Mouse (Mus musculus): ENCODE measurements at regions not wholly inside any gene's neighbourhood (a gene's known extent, or its start where the extent isn't known, plus 50 kb on each side); places are given as distances from the start of the nearest gene placed in this dataset.

DNA sequence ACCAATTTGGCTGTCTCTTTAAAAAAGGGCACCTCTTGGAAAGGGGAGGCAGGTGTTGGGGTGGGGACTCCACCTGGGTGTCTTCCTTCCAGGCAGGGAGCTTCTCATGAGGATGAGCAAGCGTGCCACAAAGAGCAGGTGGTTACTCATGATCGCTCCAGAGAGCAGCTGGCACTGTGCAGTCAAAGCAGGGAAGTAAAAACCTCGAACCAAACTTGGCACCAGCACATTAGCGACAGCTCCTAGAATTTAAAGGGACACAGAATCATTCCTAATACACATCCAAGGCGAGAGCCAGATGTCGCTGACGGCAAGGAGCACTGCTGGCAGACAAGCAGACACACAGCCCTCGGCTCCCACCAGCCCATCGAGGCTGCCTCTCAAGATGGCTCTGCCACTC is 70.4 kb downstream of the Irx5 start:
- peak; percentile 34 to 37 for DNase-seq
- intact Hi-C loops (cut with DNase I) = no loop called here

DNA sequence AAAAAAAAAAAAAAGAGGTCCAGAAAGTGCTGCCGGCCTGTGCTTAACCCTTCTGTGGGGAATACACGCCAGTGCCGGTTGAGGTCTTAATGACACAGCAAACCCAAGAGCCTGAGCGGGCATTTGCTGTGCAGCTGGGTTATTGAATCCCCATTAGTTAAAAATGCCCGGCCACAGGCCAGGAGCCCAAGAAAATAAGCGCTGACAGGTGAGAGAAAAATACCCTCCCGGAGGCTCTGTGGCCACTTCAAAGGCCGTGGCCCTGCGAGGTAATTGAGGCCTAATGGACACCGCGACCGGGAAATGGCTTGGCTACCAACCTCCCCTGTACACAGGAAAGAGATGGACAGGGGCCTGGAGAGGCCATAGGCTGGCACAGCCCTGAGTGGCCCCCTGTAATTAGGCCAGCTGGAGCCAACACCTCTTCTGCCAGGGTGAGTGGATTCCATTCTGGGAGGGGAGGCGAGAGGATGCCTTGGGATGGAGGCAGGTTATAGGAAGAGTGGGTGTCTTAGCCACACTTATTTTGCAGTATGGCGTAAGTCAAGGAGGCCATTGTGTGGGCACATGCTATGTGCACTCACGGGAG is 79.7 kb downstream of the Irx5 start:
- no peak for DNase-seq
- intact Hi-C loops (cut with DNase I) = no loop called here

- no peak for DNase-seq
- intact Hi-C loops (cut with DNase I) = no loop called here
These were observed 80.9 kb downstream of the Irx5 start for GRCm38 (mm10) chr8:92438294-92438693.

GRCm38 (mm10) chr8:92439713-92440436 is 82.5 kb downstream of the Irx5 start:
- intact Hi-C loops (cut with DNase I) = no loop called here
- no peak for DNase-seq

GRCm38 (mm10) chr8:92442086-92442485 is 84.7 kb downstream of the Irx5 start:
- DNase-seq = no peak
- intact Hi-C loops (cut with DNase I) = no loop called here

GRCm38 (mm10) chr8:92459291-92459690 is 101.9 kb downstream of the Irx5 start:
- intact Hi-C loops (cut with DNase I) = no loop called here

DNA sequence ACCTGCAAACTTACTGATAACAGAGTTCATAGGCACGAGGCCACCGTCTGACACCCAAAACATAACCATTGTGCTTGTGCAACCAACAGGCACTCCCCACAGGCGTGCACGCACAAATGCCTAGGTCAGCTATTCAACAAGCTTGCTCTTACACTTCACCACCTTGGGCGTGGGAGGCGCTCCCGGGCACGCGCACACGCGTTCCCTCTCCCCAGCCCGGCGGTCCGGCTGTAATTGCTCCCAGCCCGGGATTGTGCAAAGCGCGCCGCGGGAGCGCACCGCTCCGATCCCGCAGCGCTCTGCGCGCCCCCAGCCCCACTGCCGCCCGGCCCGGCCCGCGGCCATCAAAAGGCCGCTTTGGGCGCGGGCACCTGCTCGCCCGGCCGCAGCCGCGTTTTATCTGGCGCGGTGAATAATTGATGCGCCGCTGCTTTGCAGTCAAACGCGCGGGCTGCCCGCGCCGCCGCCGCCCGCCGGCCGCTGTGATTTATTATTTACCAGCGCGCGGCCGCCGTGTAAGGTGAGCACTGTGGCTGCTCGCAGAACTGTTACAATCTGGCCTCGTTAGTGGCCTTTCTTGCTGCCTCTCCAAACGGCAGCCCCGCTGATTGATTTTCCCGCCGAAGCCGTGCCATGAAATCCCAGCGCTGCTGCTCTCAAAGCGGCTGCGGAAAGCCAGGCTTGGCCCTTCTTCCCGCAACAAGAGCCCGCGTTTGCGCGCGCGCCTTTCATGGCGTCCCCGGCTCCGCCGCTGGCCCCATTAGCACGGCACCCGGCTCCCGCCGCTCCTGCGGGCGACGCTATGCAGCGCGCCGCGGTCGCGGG is 102.9 kb downstream of the Irx5 start:
- intact Hi-C loops (cut with DNase I) = no loop called here
- peak in 1 of 2 experiments; percentile 15 for DNase-seq

More at GRCm38 (mm10) chr8:92459291-92459690, 101.9 kb downstream of the Irx5 start:
- no peak for DNase-seq

- no peak for DNase-seq
- intact Hi-C loops (cut with DNase I) = no loop called here
These were observed 111.9 kb downstream of the Irx5 start for GRCm38 (mm10) chr8:92469141-92470000.

- DNase-seq = no peak
- intact Hi-C loops (cut with DNase I) = no loop called here
These were observed 114.8 kb downstream of the Irx5 start for GRCm38 (mm10) chr8:92472257-92472656.

DNA sequence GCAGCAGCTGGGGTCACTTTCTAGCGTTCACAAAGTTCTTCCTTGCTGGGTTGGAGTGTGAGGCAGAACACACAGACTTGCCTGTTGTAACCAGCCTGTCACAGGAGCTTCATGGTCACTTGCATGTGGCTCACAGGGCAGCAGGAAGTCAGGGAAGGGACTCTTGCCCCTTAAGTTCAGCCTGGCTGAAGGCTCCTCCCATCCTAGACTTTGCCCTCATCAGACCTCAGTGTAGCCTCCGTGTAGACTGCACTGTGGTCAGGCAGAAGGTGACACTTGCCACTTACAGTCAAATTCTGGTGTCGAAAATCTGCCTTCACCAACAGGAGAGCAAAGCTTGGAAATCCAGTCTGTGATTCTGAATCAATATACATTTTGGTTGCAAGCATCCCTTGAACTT is 115.4 kb downstream of the Irx5 start:
- intact Hi-C loops (cut with DNase I) = no loop called here
- no peak for DNase-seq

- intact Hi-C loops (cut with DNase I) = no loop called here
- DNase-seq = no peak
These were observed 125.0 kb downstream of the Irx5 start for GRCm38 (mm10) chr8:92482393-92482792.

GRCm38 (mm10) chr8:92483055-92483765 is 125.8 kb downstream of the Irx5 start:
- DNase-seq = no peak
- intact Hi-C loops (cut with DNase I) = no loop called here

DNA sequence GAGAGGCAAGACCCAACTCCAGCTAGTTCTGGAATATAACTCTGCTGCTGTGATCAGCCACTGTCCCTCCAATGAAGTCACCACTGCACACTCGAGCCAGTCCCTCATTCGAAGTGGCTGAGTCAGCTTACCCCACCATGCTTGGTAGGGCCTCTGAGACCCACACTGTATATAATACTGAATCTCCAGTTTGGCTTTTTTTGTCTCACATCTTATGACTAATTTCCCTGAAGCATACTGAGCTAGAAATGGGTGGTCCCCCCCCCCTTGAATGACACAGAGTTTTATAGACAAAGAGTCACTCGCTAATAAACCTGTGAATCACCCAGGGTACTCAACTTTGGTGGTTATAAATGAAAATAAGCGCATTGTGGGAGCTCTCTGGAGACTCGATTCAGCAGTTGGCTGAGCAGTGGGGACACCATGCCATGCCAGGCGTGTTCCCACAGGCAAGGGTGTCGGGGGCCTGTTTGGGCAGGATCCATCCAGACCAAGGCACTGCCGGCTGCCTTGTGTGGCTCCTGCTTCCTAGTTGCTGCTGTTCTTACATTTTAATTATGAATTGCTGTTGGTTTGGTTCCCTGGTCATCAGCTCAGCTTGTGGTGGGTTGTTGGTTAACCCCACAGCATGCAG is 131.2 kb downstream of the Irx5 start:
- intact Hi-C loops (cut with DNase I) = no loop called here
- DNase-seq = no peak

GRCm38 (mm10) chr8:92491533-92491932 is 134.1 kb downstream of the Irx5 start:
- peak; percentile 8 to 15 for DNase-seq
- intact Hi-C loops (cut with DNase I) = loop anchor here (5.0 kb wide), 1 partner anchor 129 kb away; no protein-coding TSS in a partner anchor

DNA sequence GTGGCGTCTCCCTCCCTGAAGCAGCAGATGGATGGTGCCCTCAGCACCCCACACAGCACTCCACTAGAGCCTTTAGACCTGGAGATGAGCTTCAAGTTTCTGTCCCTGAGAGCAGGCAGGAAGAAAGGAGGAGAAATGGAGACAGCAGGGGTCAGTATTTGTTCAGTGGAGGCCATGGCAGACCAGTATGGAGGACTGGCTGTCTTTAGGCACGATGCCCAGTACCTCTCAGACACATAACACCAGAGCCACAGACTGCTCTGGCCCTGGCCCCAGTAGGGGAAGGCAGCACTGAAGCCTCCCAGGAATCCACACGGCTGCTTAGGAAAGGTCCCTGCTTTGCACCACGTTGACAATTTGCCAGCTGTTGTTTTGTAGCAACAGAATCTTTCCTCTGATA is 136.0 kb downstream of the Irx5 start:
- peak; percentile 86 to 87 for DNase-seq
- intact Hi-C loops (cut with DNase I) = loop anchor here (1.0 to 5.0 kb wide), 3 partner anchors 119 to 228 kb away; no protein-coding TSS in a partner anchor

DNA sequence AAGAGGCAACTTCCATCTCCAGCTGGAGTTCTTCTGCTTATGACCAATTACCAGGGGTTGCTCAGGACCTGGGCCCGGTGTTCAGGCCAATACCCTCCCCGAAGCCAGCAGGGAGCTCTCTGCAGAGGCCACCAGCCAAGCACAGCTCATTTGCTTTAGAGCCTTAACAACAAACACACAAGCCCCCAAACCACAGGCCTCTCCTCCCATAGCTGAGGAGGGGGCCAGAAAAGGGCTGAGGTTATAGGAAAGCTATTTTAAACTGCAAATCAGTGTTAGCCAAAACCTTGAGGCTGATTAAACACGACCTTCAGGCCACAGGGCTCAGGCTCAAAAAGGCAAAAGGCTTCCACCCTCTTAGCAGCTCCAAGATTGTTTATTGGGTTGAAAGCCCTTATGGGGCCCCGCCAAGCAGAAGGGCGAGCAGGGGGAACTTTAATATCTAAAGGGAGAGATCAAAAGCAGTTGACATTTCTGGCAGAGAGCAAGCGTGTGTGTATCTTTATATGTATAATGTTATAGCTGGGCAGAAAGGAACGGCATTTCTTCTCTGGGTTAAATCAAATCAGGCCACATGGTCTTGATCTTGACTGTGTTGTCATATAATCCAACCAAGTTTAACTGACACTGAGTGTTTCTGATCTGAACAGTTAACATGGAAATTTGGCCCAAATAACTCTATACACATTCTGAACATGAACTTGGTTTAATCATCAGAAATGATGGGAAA is 148.3 kb downstream of the Irx5 start:
- peak; percentile 3 to 9 for DNase-seq
- intact Hi-C loops (cut with DNase I) = no loop called here

- intact Hi-C loops (cut with DNase I) = no loop called here
- DNase-seq = peak in 1 of 2 experiments; percentile 5
These were observed 149.0 kb downstream of the Irx5 start for GRCm38 (mm10) chr8:92506436-92506835.

- DNase-seq = no peak
- intact Hi-C loops (cut with DNase I) = no loop called here
These were observed 149.5 kb downstream of the Irx5 start for GRCm38 (mm10) chr8:92506906-92507305.

DNA sequence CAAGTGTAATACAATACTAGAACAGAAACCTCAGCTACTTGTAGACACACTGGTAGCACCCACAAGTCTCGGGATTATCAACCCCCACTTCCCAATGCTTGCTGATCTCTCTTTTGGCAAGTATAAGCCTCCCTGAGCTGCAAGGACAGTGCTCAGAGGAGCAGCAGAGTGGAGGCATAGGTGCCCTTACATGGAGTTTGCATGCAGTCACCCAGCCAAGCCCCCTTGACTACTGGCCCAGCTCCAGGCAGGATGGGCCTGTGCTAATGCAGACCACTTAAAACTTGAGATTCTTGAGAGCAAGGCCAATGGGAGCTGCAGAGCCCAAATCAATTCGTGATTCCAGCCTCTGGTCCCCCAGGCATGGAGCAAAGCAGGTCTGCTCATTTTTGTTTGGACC is 158.0 kb downstream of the Irx5 start:
- intact Hi-C loops (cut with DNase I) = no loop called here
- DNase-seq = no peak

Measured in heart, postnatal 10 days (tissue).